Mouse (Mus musculus) MEL (cell line): ENCODE data around the gene Scarb1. TPM values are rescaled to one million over a fixed set of nuclear protein-coding genes. Genes with fewer than 3 reads are reported as not detected.

Source experiments
- DNase-seq: peaks from one replicate; pipeline ENCODE4 v3.0.0; 2011; ENCODE audit warnings: low read depth, low spot score
- H3K27ac ChIP-seq: 2 replicates; pipeline ENCODE4 v1.5.1; 2012; ENCODE audit warnings: low read depth, mild to moderate bottlenecking, control low read depth, low read length, moderate library complexity; ENCODE audit not compliant: control insufficient read depth
- H3K27me3 ChIP-seq, 2 experiments: fragments of 150-350 bp in 1 of 2; sonication (generic) in 1 of 2; 2 replicates each; pipeline ENCODE4 v1.6.1; 2012; ENCODE audit warnings: low read length in 2 of 2, mild to moderate bottlenecking in 2 of 2, improper control_type of control experiment in 1 of 2, moderate library complexity in 1 of 2; ENCODE audit not compliant: insufficient read depth in 2 of 2, control insufficient read depth in 1 of 2
- H3K36me3 ChIP-seq, 2 experiments: 2 replicates each; pipeline ENCODE4 v1.6.1; 2012 to 2014; ENCODE audit warnings: low read length in 2 of 2, improper control_type of control experiment in 1 of 2, inconsistent platforms in 1 of 2, mild to moderate bottlenecking in 1 of 2; ENCODE audit not compliant: insufficient read depth in 2 of 2, control insufficient read depth in 1 of 2
- H3K4me1 ChIP-seq, 2 experiments: fragments of 150-350 bp in 1 of 2; sonication (generic) in 1 of 2; 2 replicates each; pipeline ENCODE4 v1.6.1; 2012; ENCODE audit warnings: low read length in 2 of 2, improper control_type of control experiment in 1 of 2, mild to moderate bottlenecking in 1 of 2; ENCODE audit not compliant: insufficient read depth in 2 of 2, control insufficient read depth in 1 of 2
- H3K4me3 ChIP-seq, 2 experiments: fragments of 150-350 bp in 1 of 2; sonication (generic) in 1 of 2; 2 replicates each; pipeline ENCODE4 v1.5.1; 2012; ENCODE audit warnings: low read depth in 2 of 2, low read length in 2 of 2, mild to moderate bottlenecking in 2 of 2, moderate library complexity in 2 of 2, control low read depth in 1 of 2, improper control_type of control experiment in 1 of 2; ENCODE audit not compliant: control insufficient read depth in 1 of 2, insufficient read depth in 1 of 2
- H3K79me2 ChIP-seq: 2 replicates; pipeline ENCODE4 v1.6.1; 2012; ENCODE audit warnings: mild to moderate bottlenecking, low read length, moderate library complexity; ENCODE audit not compliant: control insufficient read depth, poor library complexity, insufficient read depth
- H3K9ac ChIP-seq: 2 replicates; pipeline ENCODE4 v1.6.1; 2012; ENCODE audit warnings: low read depth, mild to moderate bottlenecking, control low read depth, low read length, moderate library complexity; ENCODE audit not compliant: control insufficient read depth, poor library complexity, severe bottlenecking
- H3K9me3 ChIP-seq: fragments of 150-350 bp; sonication (generic); replicated peaks from 2 replicates; pipeline ENCODE4 v1.6.1; 2012; ENCODE audit warnings: mild to moderate bottlenecking, low read length, improper control_type of control experiment, moderate library complexity; ENCODE audit not compliant: insufficient read depth
- BHLHE40 ChIP-seq: IDR thresholded peaks from 2 replicates; pipeline ENCODE4 v1.6.1; 2012; ENCODE audit warnings: low read depth, mild to moderate bottlenecking, inconsistent platforms, low read length, improper control_type of control experiment, borderline replicate concordance
- ELF1 ChIP-seq: IDR thresholded peaks from 2 replicates; pipeline ENCODE4 v1.6.1; 2014; ENCODE audit warnings: low read depth, mild to moderate bottlenecking, inconsistent platforms, low read length, improper control_type of control experiment, moderate library complexity
- GABPA ChIP-seq: IDR thresholded peaks from 2 replicates; pipeline ENCODE4 v1.6.1; 2012; ENCODE audit warnings: low read depth, mild to moderate bottlenecking, inconsistent platforms, low read length, improper control_type of control experiment, moderate library complexity
- HCFC1 ChIP-seq: IDR thresholded peaks from 2 replicates; pipeline ENCODE4 v1.6.1; 2012; ENCODE audit warnings: low read depth, mild to moderate bottlenecking, inconsistent platforms, low read length, improper control_type of control experiment, moderate library complexity
- KAT2A ChIP-seq: conservative IDR thresholded peaks from 2 replicates; pipeline ENCODE4 v1.6.1; 2012; ENCODE audit warnings: low read depth, low read length, improper control_type of control experiment, inconsistent platforms
- MAFK ChIP-seq: IDR thresholded peaks from 2 replicates; pipeline ENCODE4 v1.6.1; 2011; ENCODE audit warnings: low read depth, mild to moderate bottlenecking, low read length, improper control_type of control experiment, borderline replicate concordance
- MAX ChIP-seq: IDR thresholded peaks from 2 replicates; pipeline ENCODE4 v1.6.1; 2011; ENCODE audit warnings: low read length, improper control_type of control experiment
- MEF2A ChIP-seq: IDR thresholded peaks from 2 replicates; pipeline ENCODE4 v1.6.1; 2014; ENCODE audit warnings: low read depth, mild to moderate bottlenecking, inconsistent platforms, low read length, improper control_type of control experiment; ENCODE audit not compliant: poor library complexity, insufficient replicate concordance, severe bottlenecking; ENCODE audit errors: extremely low read depth
- MXI1 ChIP-seq: IDR thresholded peaks from 2 replicates; pipeline ENCODE4 v1.6.1; 2011; ENCODE audit warnings: mild to moderate bottlenecking, low read depth, low read length, improper control_type of control experiment
- NRF1 ChIP-seq: IDR thresholded peaks from 2 replicates; pipeline ENCODE4 v1.6.1; 2014; ENCODE audit warnings: low read depth, mild to moderate bottlenecking, inconsistent platforms, low read length, improper control_type of control experiment, moderate library complexity; ENCODE audit not compliant: poor library complexity, insufficient read depth, severe bottlenecking
- POLR2A ChIP-seq, 2 experiments: IDR thresholded peaks; 2 replicates each; pipeline ENCODE4 v1.6.1; 2011 to 2012; ENCODE audit warnings: low read length in 2 of 2, mild to moderate bottlenecking in 2 of 2, control low read depth in 1 of 2, improper control_type of control experiment in 1 of 2, low read depth in 1 of 2, moderate library complexity in 1 of 2; ENCODE audit not compliant: control insufficient read depth in 1 of 2, insufficient read depth in 1 of 2, poor library complexity in 1 of 2
- POLR2AphosphoS2 ChIP-seq: IDR thresholded peaks from 2 replicates; pipeline ENCODE4 v1.6.1; 2011; ENCODE audit warnings: low read length, improper control_type of control experiment
- RAD21 ChIP-seq: IDR thresholded peaks from 2 replicates; pipeline ENCODE4 v1.6.1; 2011; ENCODE audit warnings: mild to moderate bottlenecking, low read depth, low read length, improper control_type of control experiment
- SIN3A ChIP-seq: IDR thresholded peaks from 2 replicates; pipeline ENCODE4 v1.6.1; 2012; ENCODE audit warnings: low read length, improper control_type of control experiment, inconsistent platforms
- SMC3 ChIP-seq: IDR thresholded peaks from 2 replicates; pipeline ENCODE4 v1.6.1; 2011; ENCODE audit warnings: low read depth, low read length, improper control_type of control experiment
- TAL1 ChIP-seq: IDR thresholded peaks from 2 replicates; pipeline ENCODE4 v1.6.1; 2012; ENCODE audit warnings: mild to moderate bottlenecking, inconsistent platforms, low read length, moderate library complexity, mixed read lengths
- TBP ChIP-seq: IDR thresholded peaks from 2 replicates; pipeline ENCODE4 v1.8.0; 2011; ENCODE audit warnings: low read depth, low read length, improper control_type of control experiment
- UBTF ChIP-seq: IDR thresholded peaks from 2 replicates; pipeline ENCODE4 v1.6.1; 2012; ENCODE audit warnings: low read depth, mild to moderate bottlenecking, inconsistent platforms, low read length, improper control_type of control experiment, moderate library complexity, borderline replicate concordance; ENCODE audit not compliant: insufficient read depth
- USF1 ChIP-seq: IDR thresholded peaks from 2 replicates; pipeline ENCODE4 v1.6.1; 2014; ENCODE audit warnings: low read depth, mild to moderate bottlenecking, inconsistent platforms, low read length, improper control_type of control experiment, moderate library complexity
- USF2 ChIP-seq, 2 experiments: IDR thresholded peaks; 2 replicates each; pipeline ENCODE4 v1.6.1; 2011 to 2012; ENCODE audit warnings: improper control_type of control experiment in 2 of 2, low read length in 2 of 2, borderline replicate concordance in 1 of 2, inconsistent platforms in 1 of 2, low read depth in 1 of 2, mild to moderate bottlenecking in 1 of 2; ENCODE audit not compliant: insufficient read depth in 1 of 2
- ZKSCAN1 ChIP-seq: IDR thresholded peaks from 2 replicates; pipeline ENCODE4 v1.6.1; 2012; ENCODE audit warnings: low read depth, mild to moderate bottlenecking, inconsistent platforms, low read length, improper control_type of control experiment, moderate library complexity
- ZMIZ1 ChIP-seq: IDR thresholded peaks from 2 replicates; pipeline ENCODE4 v1.6.1; 2012; ENCODE audit warnings: low read depth, mild to moderate bottlenecking, inconsistent platforms, low read length, improper control_type of control experiment, moderate library complexity
- ZNF384 ChIP-seq: IDR thresholded peaks from 2 replicates; pipeline ENCODE4 v1.6.1; 2012; ENCODE audit warnings: low read depth, mild to moderate bottlenecking, inconsistent platforms, low read length, improper control_type of control experiment
- polyA plus RNA-seq, 2 experiments: library from polyadenylated mRNA; stranded (reverse) in 1 of 2; unstranded in 1 of 2; fragments of >175 nt in 1 of 2; fragments of >200 nt in 1 of 2; gene quantifications; 2 replicates each; pipeline versions ENCODE4 v1.2.1 to v1.2.4; 2012; ENCODE audit warnings: low replicate concordance in 2 of 2, low read depth in 1 of 2; ENCODE audit not compliant: insufficient read length in 2 of 2, insufficient read depth in 1 of 2, missing spikeins in 1 of 2
- total RNA-seq: library from RNA; depleted of rRNA; stranded (reverse); fragments of 300-350 nt; gene quantifications from 2 replicates; pipeline ENCODE4 v1.2.3, GENCODE M21; 2012

Scarb1 gene
- total and polyA plus RNA-seq, 3 experiments, result 53.1 to 98.3 TPM; not detected in 1

- TF ChIP-seq ELF1 (peak; percentile 77), RAD21 (peak; percentile 11)
Measured at GRCm38 (mm10) chr5:125358270-125358608, 17.3 kb upstream of the Scarb1 start (continued).

GRCm38 (mm10) chr5:125357543-125358269 lies 16.8 kb upstream of the Scarb1 start:
- H3K9me3 ChIP-seq, result no peaks in the 10 kb centered on the region
- H3K4me3 ChIP-seq, result peak overlapping the region; percentile 36 to 47
- peak overlapping the region; percentile 41 for H3K9ac ChIP-seq

GRCm38 (mm10) chr5:125355650-125356049 lies 14.8 kb upstream of the Scarb1 start:
- Histone ChIP-seq H3K9me3 (no peaks in the 10 kb centered on the region), H3K27me3 (no peaks in the 10 kb centered on the region), H3K4me1 (peaks cover 0 to 16% of the 10 kb centered on the region in 2 experiments; a peak in 2 of 4 replicates), H3K4me3 (no peak overlapping the region), H3K9ac (no peak overlapping the region), H3K36me3 (peaks cover 0 to 4% of the 10 kb centered on the region in 2 experiments; a peak in 2 of 4 replicates), H3K27ac (no peak overlapping the region), H3K79me2 (no peaks in the 10 kb centered on the region)
- TF ChIP-seq KAT2A (no peak), ZMIZ1 (no peak), MXI1 (no peak), TAL1 (no peak), ELF1 (no peak), ZKSCAN1 (no peak), USF1 (no peak), SMC3 (no peak), UBTF (no peak), HCFC1 (no peak), POLR2AphosphoS2 (no peak), NRF1 (no peak), GABPA (no peak), USF2 (IDR thresholded peaks at IDR 0.05; ENCODE audit: borderline replicate concordance in 1 of 2, insufficient read depth in 1 of 2, low read depth in 1 of 2, low read length in 2 of 2) (no peak), MEF2A (no peak), BHLHE40 (no peak), MAFK (no peak), POLR2A (IDR thresholded peaks at IDR 0.05; ENCODE audit: control insufficient read depth in 1 of 2, insufficient read depth in 1 of 2, low read depth in 1 of 2, low read length in 2 of 2, poor library complexity in 1 of 2) (no peak), MAX (no peak)
- DNase-seq, result no peak

More at GRCm38 (mm10) chr5:125357543-125358269, 16.8 kb upstream of the Scarb1 start:
- peaks cover 0 to 4% of the 10 kb centered on the region in 2 experiments; a peak in 2 of 4 replicates for H3K36me3 ChIP-seq
- TF ChIP-seq ZNF384 (peak; percentile 62), SIN3A (no peak), TBP (0 out of 2 replicates have a peak, but pooled peaks have one; percentile 7), MEF2A (no peak), UBTF (no peak)
- no peaks in the 10 kb centered on the region for H3K79me2 ChIP-seq
- no peaks in the 10 kb centered on the region for H3K27me3 ChIP-seq
- H3K4me1 ChIP-seq, result peaks cover 0 to 11% of the 10 kb centered on the region in 2 experiments; a peak in 2 of 4 replicates
- DNase-seq, result no peak
- H3K27ac ChIP-seq, result peak overlapping the region; percentile 77
